26 mouse cellular contexts compared by ENCODE assay signal in genomic region chr12:103187020-103187419, GRCm38 (mm10). TPM values are rescaled to one million over a fixed set of nuclear protein-coding genes. Genes with fewer than 3 reads are reported as not detected.
"Had no signal": no experiment of that assay in that cellular context is flagged by ENCODE, and none has a peak within 500 bp of the region (broad histone marks: within the 10 kb centered on the region; RNA-seq: fewer than 3 reads in every experiment).

No protein-coding gene starts in this region.

- H3K36me3 ChIP-seq: heart, embryonic 13.5 days; heart, embryonic 15.5 days; kidney, embryonic 15.5 days; limb, embryonic 10.5 days; limb, embryonic 12.5 days had no signal

- H3K4me3 ChIP-seq: heart, adult 2 months; heart, embryonic 13.5 days; heart, embryonic 15.5 days; hindbrain, embryonic 13.5 days; hindbrain, embryonic 15.5 days; kidney, embryonic 15.5 days; layer of hippocampus, adult 2 months; left cerebral cortex, adult 2 months; limb, embryonic 10.5 days; limb, embryonic 12.5 days had no signal

- H3K27ac ChIP-seq: heart, adult 2 months; heart, embryonic 13.5 days; heart, embryonic 15.5 days; hindbrain, embryonic 13.5 days; hindbrain, embryonic 15.5 days; hindbrain, postnatal 0 days; kidney, embryonic 15.5 days; kidney, postnatal 0 days; layer of hippocampus, adult 2 months; left cerebral cortex, adult 2 months; limb, embryonic 10.5 days; limb, embryonic 12.5 days had no signal

- H3K27me3 ChIP-seq: heart, embryonic 13.5 days; heart, embryonic 15.5 days; hindbrain, embryonic 13.5 days; hindbrain, embryonic 15.5 days; limb, embryonic 12.5 days had no signal

- H3K4me1 ChIP-seq: kidney, embryonic 15.5 days; limb, embryonic 12.5 days had no signal

- H3K9ac ChIP-seq: heart, embryonic 13.5 days; heart, embryonic 15.5 days; hindbrain, embryonic 13.5 days; hindbrain, embryonic 15.5 days; kidney, embryonic 15.5 days; limb, embryonic 12.5 days had no signal

- DNase-seq: gastrocnemius, postnatal 14 days; gastrocnemius, postnatal 36 days; heart, adult 11 months; heart, adult 2 months; heart, postnatal 14 days; heart, postnatal 36 days; kidney, adult 11 months; kidney, adult 2 months; kidney, adult 9 months; kidney, postnatal 14 days; kidney, postnatal 36 days had no signal

- ATAC-seq: hindbrain, postnatal 0 days; intestine, embryonic 16.5 days had no signal

- H3K4me2 ChIP-seq: heart, embryonic 11.5 days; heart, embryonic 13.5 days; heart, embryonic 15.5 days; hindbrain, embryonic 13.5 days; hindbrain, embryonic 15.5 days; kidney, embryonic 15.5 days; limb, embryonic 12.5 days had no signal

- H3K9me3 ChIP-seq: heart, embryonic 13.5 days; heart, embryonic 15.5 days; hindbrain, embryonic 13.5 days; hindbrain, embryonic 15.5 days; kidney, embryonic 15.5 days; limb, embryonic 10.5 days; limb, embryonic 12.5 days had no signal

RNA-seq across cellular contexts. Expression of gene Prima1, which starts 54.9 kb away (rescaled TPM):
- total RNA-seq: hematopoietic stem cell, adult 5-6 weeks had no signal
- polyA plus RNA-seq: heart, postnatal 0 days; limb, embryonic 10.5 days; limb, embryonic 12.5 days had no signal
